Mouse (Mus musculus): ENCODE results near the gene Bola2. TPM values are rescaled to one million over a fixed set of nuclear protein-coding genes. Genes with fewer than 3 reads are reported as not detected.

Bola2 gene
- total and polyA plus RNA-seq, 3 experiments, result 163 to 436 TPM; not detected in 1

DNA sequence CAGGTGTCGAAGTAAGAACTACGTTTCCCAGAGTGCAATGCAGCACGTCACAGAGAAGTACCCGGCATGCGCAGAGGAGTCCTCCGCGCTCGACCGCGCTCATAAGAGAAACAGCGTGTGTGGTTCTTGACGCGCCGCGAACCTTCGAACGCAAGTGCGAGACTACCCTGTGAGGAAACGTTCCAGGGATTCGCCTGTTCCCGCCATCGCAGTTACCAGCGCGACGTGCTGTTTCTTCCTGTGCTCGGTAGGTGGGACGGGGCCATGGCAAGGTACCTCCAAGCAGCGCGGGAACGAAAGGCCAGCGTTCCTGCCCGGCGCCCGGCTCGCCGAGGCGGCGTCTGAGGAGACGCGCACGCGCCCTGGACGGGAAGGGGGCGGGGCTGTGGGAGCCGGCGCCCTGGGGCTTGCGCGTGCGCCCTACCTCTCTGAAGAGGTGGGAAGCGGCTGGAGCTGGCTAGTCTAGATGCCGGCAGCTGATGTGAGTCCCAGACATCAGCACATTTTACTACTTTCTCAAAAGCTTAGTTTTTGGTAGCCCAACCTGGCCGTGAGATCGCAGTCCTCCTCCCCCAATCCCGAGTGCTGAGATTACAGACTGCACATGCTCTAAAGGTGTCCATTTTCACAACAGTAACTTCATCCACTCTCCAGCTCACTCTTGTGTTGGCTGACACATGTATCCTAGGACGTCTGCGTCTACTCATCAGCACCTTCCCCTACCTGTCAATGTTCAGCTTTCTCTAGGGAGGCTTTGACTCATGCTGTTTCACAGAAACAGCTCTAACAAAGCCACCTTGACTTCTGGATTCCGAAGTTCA is 45.8 kb upstream of the Bola2 start, which contains the start of gene Sgf29:
TSS of gene Sgf29 (plus strand) at position 79 of the 821 bp plus-strand sequence.
- peak within 1 kb of the TSS; percentile 89 for H3K9ac ChIP-seq (ENCODE audit: control insufficient read depth, low read depth, low read length, poor library complexity, severe bottlenecking)
- H3K27ac ChIP-seq (ENCODE audit: control insufficient read depth, low read depth, low read length), result peak within 1 kb of the TSS; percentile 91
- no peaks in the 10 kb centered on the region for H3K9me3 ChIP-seq (replicated peaks; ENCODE audit: insufficient read depth, low read length)
- peak; percentile 95 for DNase-seq (ENCODE audit: low read depth, low spot score)
- H3K36me3 ChIP-seq (ENCODE audit: control insufficient read depth in 1 of 2, insufficient read depth in 2 of 2, low read length in 2 of 2), result peaks cover 0 to 28% of the 10 kb centered on the region in 2 experiments; a peak in 2 of 4 replicates
- H3K4me1 ChIP-seq (ENCODE audit: control insufficient read depth in 1 of 2, insufficient read depth in 2 of 2, low read length in 2 of 2), result peaks cover 16 to 17% of the 10 kb centered on the region in 2 experiments; a peak in 3 of 4 replicates
- H3K27me3 ChIP-seq (ENCODE audit: control insufficient read depth in 1 of 2, insufficient read depth in 2 of 2, low read length in 2 of 2), result no peaks in the 10 kb centered on the region
- peak within 1 kb of the TSS; percentile 56 to 63 for H3K4me3 ChIP-seq (ENCODE audit: control insufficient read depth in 1 of 2, insufficient read depth in 1 of 2, low read depth in 2 of 2, low read length in 2 of 2)
- peaks cover 6% of the 10 kb centered on the region for H3K79me2 ChIP-seq (ENCODE audit: control insufficient read depth, insufficient read depth, low read length, poor library complexity)
- TF ChIP-seq UBTF (IDR thresholded peaks at IDR 0.05; ENCODE audit: borderline replicate concordance, insufficient read depth, low read depth, low read length) (no peak), SMC3 (IDR thresholded peaks at IDR 0.05; ENCODE audit: low read depth, low read length) (no peak), E2F4 (IDR thresholded peaks at IDR 0.05; ENCODE audit: borderline replicate concordance, low read depth, low read length) (peak; percentile 64; the same call in 1 of the 2 replicates), KAT2A (conservative IDR thresholded peaks at IDR 0.05; ENCODE audit: low read depth, low read length) (peak; percentile 91), ETS1 (IDR thresholded peaks at IDR 0.05; ENCODE audit: low read depth, low read length) (0 out of 2 replicates have a peak, but pooled peaks have one; percentile 33), CHD2 (IDR thresholded peaks at IDR 0.05; ENCODE audit: low read length) (no peak), MAFK (IDR thresholded peaks at IDR 0.05; ENCODE audit: borderline replicate concordance, low read depth, low read length) (no peak), TCF12 (IDR thresholded peaks at IDR 0.05; ENCODE audit: low read depth, low read length) (no peak; the same call in 1 of the 2 replicates), JUND (IDR thresholded peaks at IDR 0.05; ENCODE audit: low read depth, low read length) (no peak), BHLHE40 (IDR thresholded peaks at IDR 0.05; ENCODE audit: borderline replicate concordance, low read depth, low read length) (no peak), TAL1 (IDR thresholded peaks at IDR 0.05; ENCODE audit: low read length) (no peak), EP300 (IDR thresholded peaks at IDR 0.05; ENCODE audit: low read depth in 1 of 2, low read length in 2 of 2) (peak in 1 of 2 experiments; percentile 25; a peak in 1 of 4 replicates), HCFC1 (IDR thresholded peaks at IDR 0.05; ENCODE audit: low read depth, low read length) (peak; percentile 100), ZNF384 (IDR thresholded peaks at IDR 0.05; ENCODE audit: low read depth, low read length) (no peak), MAX (IDR thresholded peaks at IDR 0.05; ENCODE audit: low read length) (peak; percentile 92), ZC3H11A (IDR thresholded peaks at IDR 0.05; ENCODE audit: low read depth, low read length) (no peak), TBP (IDR thresholded peaks at IDR 0.05; ENCODE audit: low read depth, low read length) (peak; percentile 70), ELF1 (IDR thresholded peaks at IDR 0.05; ENCODE audit: low read depth, low read length) (no peak), MYC (IDR thresholded peaks at IDR 0.05; ENCODE audit: low read depth, low read length) (peak; percentile 95), MXI1 (IDR thresholded peaks at IDR 0.05; ENCODE audit: low read depth, low read length) (peak; percentile 94), MYB (IDR thresholded peaks at IDR 0.05; ENCODE audit: low read depth, low read length) (no peak), CTCF (IDR thresholded peaks at IDR 0.05 in 2 of 3, conservative IDR thresholded peaks at IDR 0.05 in 1 of 3; ENCODE audit: control insufficient read depth in 1 of 3, insufficient read depth in 1 of 3, low read depth in 2 of 3, low read length in 3 of 3, poor library complexity in 1 of 3, severe bottlenecking in 1 of 3) (no peak), RCOR1 (IDR thresholded peaks at IDR 0.05; ENCODE audit: low read depth, low read length) (no peak), SIN3A (IDR thresholded peaks at IDR 0.05; ENCODE audit: low read length) (peak; percentile 92), POLR2AphosphoS5 (IDR thresholded peaks at IDR 0.05; ENCODE audit: borderline replicate concordance, low read depth, low read length) (peak; percentile 72; the same call in 1 of the 2 replicates), GATA1 (IDR thresholded peaks at IDR 0.05; ENCODE audit: low read depth, low read length) (0 out of 2 replicates have a peak, but pooled peaks have one; percentile 8), POLR2A (IDR thresholded peaks at IDR 0.05; ENCODE audit: control insufficient read depth in 1 of 2, insufficient read depth in 1 of 2, low read depth in 1 of 2, low read length in 2 of 2, poor library complexity in 1 of 2) (peak; percentile 100), RAD21 (IDR thresholded peaks at IDR 0.05; ENCODE audit: low read depth, low read length) (no peak), CHD1 (IDR thresholded peaks at IDR 0.05; ENCODE audit: low read depth, low read length) (peak; percentile 39; the same call in 1 of the 2 replicates), USF2 (IDR thresholded peaks at IDR 0.05; ENCODE audit: borderline replicate concordance in 1 of 2, insufficient read depth in 1 of 2, low read depth in 1 of 2, low read length in 2 of 2) (no peak), ZMIZ1 (IDR thresholded peaks at IDR 0.05; ENCODE audit: low read depth, low read length) (peak; percentile 98), USF1 (IDR thresholded peaks at IDR 0.05; ENCODE audit: low read depth, low read length) (peak; percentile 41), MAZ (IDR thresholded peaks at IDR 0.05; ENCODE audit: low read depth, low read length) (no peak), GABPA (IDR thresholded peaks at IDR 0.05; ENCODE audit: low read depth, low read length) (no peak), NELFE (IDR thresholded peaks at IDR 0.05; ENCODE audit: low read depth, low read length) (peak; percentile 100), POLR2AphosphoS2 (IDR thresholded peaks at IDR 0.05; ENCODE audit: low read length) (peak; percentile 99)

Data from MEL (cell line).